ENCODE assay signal across 9 mouse cellular contexts in genomic region chr8:92360083-92360861, GRCm38 (mm10). TPM values are rescaled to one million over a fixed set of nuclear protein-coding genes. Genes with fewer than 3 reads are reported as not detected.
DNase-seq lines count a peak whose midpoint lies in the region; ATAC-seq and TF ChIP-seq lines count a peak whose summit lies in the region.
"Had no signal": no experiment of that assay in that cellular context is flagged by ENCODE, and none has a peak within 500 bp of the region (broad histone marks: within the 10 kb centered on the region; RNA-seq: fewer than 3 reads in every experiment).

No protein-coding gene starts in this region.

- peak overlapping the region; percentile 67 for H3K4me3 ChIP-seq in forebrain, embryonic 10.5 days
- H3K4me3 ChIP-seq in forebrain, postnatal 0 days (ENCODE audit: low read depth, low read length), result no peak overlapping the region
- H3K4me3 ChIP-seq in G1E (ENCODE audit: low read depth, low read length), result peak overlapping the region; percentile 9; the same call in 1 of the 2 replicates
- peak overlapping the region; percentile 63 to 74 for H3K4me3 ChIP-seq in heart, embryonic 14.5 days (ENCODE audit: control insufficient read depth in 1 of 2, insufficient read depth in 1 of 2, low read depth in 1 of 2, low read length in 2 of 2)
- peak overlapping the region; percentile 53 for H3K4me3 ChIP-seq in limb, embryonic 11.5 days (ENCODE audit: low read depth, low read length)
- H3K4me3 ChIP-seq in neural tube, embryonic 11.5 days (ENCODE audit: low read depth, low read length), result peak overlapping the region; percentile 85

- peak overlapping the region; percentile 85 for H3K27ac ChIP-seq in forebrain, embryonic 10.5 days
- H3K27ac ChIP-seq in forebrain, postnatal 0 days (ENCODE audit: low read depth, low read length), result no peak overlapping the region
- H3K27ac ChIP-seq in heart, embryonic 14.5 days (replicated peaks in 1 of 2; ENCODE audit: control insufficient read depth in 1 of 2, insufficient read depth in 1 of 2, low read depth in 2 of 2, low read length in 2 of 2), result peak overlapping the region in 1 of 2 experiments; percentile 25; a peak in 3 of 4 replicates
- H3K27ac ChIP-seq in limb, embryonic 11.5 days (replicated peaks; ENCODE audit: low read depth, low read length), result no peak overlapping the region
- peak overlapping the region; percentile 60; the same call in 1 of the 2 replicates for H3K27ac ChIP-seq in neural tube, embryonic 11.5 days (ENCODE audit: low read depth, low read length)

- H3K9ac ChIP-seq in forebrain, postnatal 0 days, result no peak overlapping the region
- H3K9ac ChIP-seq in heart, embryonic 14.5 days (ENCODE audit: low read length), result peak overlapping the region; percentile 89
- peak overlapping the region; percentile 76 for H3K9ac ChIP-seq in limb, embryonic 11.5 days (ENCODE audit: low read length)
- peak overlapping the region; percentile 95 for H3K9ac ChIP-seq in neural tube, embryonic 11.5 days (ENCODE audit: low read length)

- H3K36me3 ChIP-seq in forebrain, embryonic 10.5 days (replicated peaks), result peaks cover 8% of the 10 kb centered on the region; the same call in 1 of the 2 replicates
- H3K36me3 ChIP-seq in forebrain, postnatal 0 days (ENCODE audit: insufficient read depth), result no peaks in the 10 kb centered on the region
- no peaks in the 10 kb centered on the region for H3K36me3 ChIP-seq in G1E (replicated peaks)
- H3K36me3 ChIP-seq in heart, embryonic 14.5 days (ENCODE audit: control insufficient read depth, insufficient read depth, low read length), result no peaks in the 10 kb centered on the region
- no peaks in the 10 kb centered on the region for H3K36me3 ChIP-seq in limb, embryonic 11.5 days (ENCODE audit: control insufficient read depth, insufficient read depth, low read length)
- H3K36me3 ChIP-seq in neural tube, embryonic 11.5 days (ENCODE audit: control insufficient read depth, insufficient read depth, low read length), result peaks cover 2% of the 10 kb centered on the region; the same call in 1 of the 2 replicates

- H3K4me2 ChIP-seq in forebrain, postnatal 0 days (ENCODE audit: low read depth), result no peak overlapping the region
- peak overlapping the region; percentile 91 for H3K4me2 ChIP-seq in heart, embryonic 14.5 days (ENCODE audit: low read length)
- peak overlapping the region; percentile 84 for H3K4me2 ChIP-seq in limb, embryonic 11.5 days (ENCODE audit: low read depth, severe bottlenecking)
- H3K4me2 ChIP-seq in neural tube, embryonic 11.5 days (ENCODE audit: low read depth), result peak overlapping the region; percentile 92

- DNase-seq in forebrain, embryonic 10.5 days (ENCODE audit: extremely low spot score, low spot score), result peak; percentile 58
- no peak for DNase-seq in forebrain, postnatal 0 days
- no peak for DNase-seq in G1E (ENCODE audit: low spot score)
- peak; percentile 77 for DNase-seq in limb, embryonic 11.5 days (ENCODE audit: low spot score)
- peak; percentile 54 for DNase-seq in neural tube, embryonic 11.5 days (ENCODE audit: low spot score)
- DNase-seq in thymus, postnatal 36 days, result no peak
- no peak for DNase-seq in thymus, postnatal 0 days (ENCODE audit: low spot score)

- H3K27me3 ChIP-seq in forebrain, embryonic 10.5 days (ENCODE audit: poor library complexity, severe bottlenecking), result peaks cover 90% of the 10 kb centered on the region
- H3K27me3 ChIP-seq in forebrain, postnatal 0 days (ENCODE audit: insufficient read depth, low read length), result peaks cover 70% of the 10 kb centered on the region
- H3K27me3 ChIP-seq in G1E (ENCODE audit: insufficient read depth, low read length), result no peaks in the 10 kb centered on the region; the same call in 1 of the 2 replicates
- peaks cover 38% of the 10 kb centered on the region for H3K27me3 ChIP-seq in heart, embryonic 14.5 days (ENCODE audit: control insufficient read depth, insufficient read depth, low read length)
- peaks cover 71% of the 10 kb centered on the region for H3K27me3 ChIP-seq in limb, embryonic 11.5 days (ENCODE audit: control insufficient read depth, insufficient read depth, low read length)
- peaks cover 33% of the 10 kb centered on the region for H3K27me3 ChIP-seq in neural tube, embryonic 11.5 days (ENCODE audit: control insufficient read depth, insufficient read depth, low read length)
- H3K27me3 ChIP-seq: CH12.LX had no signal

- WGBS in forebrain, embryonic 10.5 days, result under 1% methylated on average over 77 of the region's 77 CpGs
- WGBS in forebrain, postnatal 0 days, result 3% methylated on average over 70 of the region's 77 CpGs
- 8% methylated on average over 76 of the region's 77 CpGs for WGBS in heart, embryonic 14.5 days
- under 1% methylated on average over 68 of the region's 77 CpGs for WGBS in limb, embryonic 11.5 days
- WGBS in neural tube, embryonic 11.5 days, result under 1% methylated on average over 62 of the region's 77 CpGs

- H3K9me3 ChIP-seq in forebrain, embryonic 10.5 days, result no peaks in the 10 kb centered on the region
- H3K9me3 ChIP-seq in forebrain, postnatal 0 days (ENCODE audit: low read length), result no peaks in the 10 kb centered on the region
- H3K9me3 ChIP-seq in G1E (replicated peaks), result peaks cover 73% of the 10 kb centered on the region
- H3K9me3 ChIP-seq in heart, embryonic 14.5 days (ENCODE audit: control insufficient read depth, low read length), result no peaks in the 10 kb centered on the region
- H3K9me3 ChIP-seq in limb, embryonic 11.5 days (ENCODE audit: control insufficient read depth, low read length), result no peaks in the 10 kb centered on the region
- no peaks in the 10 kb centered on the region for H3K9me3 ChIP-seq in neural tube, embryonic 11.5 days (ENCODE audit: control insufficient read depth, low read length)

- TF ChIP-seq CTCF in forebrain, postnatal 0 days (IDR thresholded peaks at IDR 0.05; ENCODE audit: low read depth), result no peak
- TF ChIP-seq CTCF in G1E (IDR thresholded peaks at IDR 0.05; ENCODE audit: low read depth, low read length), result no peak

- no peak for ATAC-seq in forebrain, postnatal 0 days
- ATAC-seq in G1E (ENCODE audit: extremely low read depth, insufficient number of reproducible peaks, low FRiP score, poor library complexity, severe bottlenecking), result no peak
- ATAC-seq in heart, embryonic 14.5 days (ENCODE audit: insufficient number of reproducible peaks, insufficient read depth, low FRiP score, low read depth), result no peak
- ATAC-seq in limb, embryonic 11.5 days (ENCODE audit: insufficient number of reproducible peaks, low FRiP score, low TSS enrichment, low read depth), result no peak
- no peak for ATAC-seq in neural tube, embryonic 11.5 days (ENCODE audit: insufficient read depth, low FRiP score, low TSS enrichment)

- peaks cover 94% of the 10 kb centered on the region for H3K4me1 ChIP-seq in forebrain, embryonic 10.5 days
- H3K4me1 ChIP-seq in forebrain, postnatal 0 days (ENCODE audit: insufficient read depth), result no peaks in the 10 kb centered on the region
- peaks cover 7% of the 10 kb centered on the region for H3K4me1 ChIP-seq in G1E (ENCODE audit: insufficient read depth, low read depth, low read length)
- peaks cover 5 to 18% of the 10 kb centered on the region in 2 experiments; a peak in 3 of 4 replicates for H3K4me1 ChIP-seq in heart, embryonic 14.5 days (ENCODE audit: control insufficient read depth in 2 of 2, insufficient read depth in 2 of 2, low read length in 2 of 2)
- peaks cover 24% of the 10 kb centered on the region for H3K4me1 ChIP-seq in limb, embryonic 11.5 days (ENCODE audit: control insufficient read depth, insufficient read depth, low read length)
- peaks cover 18% of the 10 kb centered on the region for H3K4me1 ChIP-seq in neural tube, embryonic 11.5 days (ENCODE audit: control insufficient read depth, insufficient read depth, low read length)

RNA-seq across cellular contexts. Expression of gene Irx5, which starts 2.8 kb away (rescaled TPM):
- polyA plus RNA-seq in forebrain, embryonic 10.5 days (2016; fragmentation: Nextera tagmentation; extraction: Ambion mirVana), result 4.4 and 4.9 TPM in 2 replicates
- 0.92 and 2.7 TPM in 2 replicates for total RNA-seq in forebrain, postnatal 0 days (2014; rRNA removed)
- polyA plus RNA-seq in forebrain, postnatal 0 days (2015; fragmentation: Nextera tagmentation; extraction: Ambion mirVana), result 0.64 and 1.6 TPM in 2 replicates
- total RNA-seq in G1E (2014; fragmentation: Nextera tagmentation) (not detected in 2 replicates), G1E (2017) (0.12 and 0.16 TPM in 2 replicates)
- polyA plus RNA-seq in G1E (2012), result 0.55 and 0.70 TPM in 2 replicates
- polyA plus RNA-seq in heart, embryonic 14.5 days (2014; fragmentation: Nextera tagmentation; extraction: Ambion mirVana), result 10.4 and 11.5 TPM in 2 replicates
- polyA plus RNA-seq in limb, embryonic 11.5 days (2014; fragmentation: Nextera tagmentation; extraction: Ambion mirVana), result 11.2 and 15.4 TPM in 2 replicates
- 19.7 and 21.2 TPM in 2 replicates for polyA plus RNA-seq in neural tube, embryonic 11.5 days (2014; fragmentation: Nextera tagmentation; extraction: Ambion mirVana)
- 0.12 TPM in 1 of 2 replicates, not detected in the other for polyA plus RNA-seq in thymus, postnatal 0 days (2015; fragmentation: Nextera tagmentation; extraction: Ambion mirVana)
- total RNA-seq: CH12.LX had no signal

Comparison
In these comparisons a context has a peak if more than half of its experiments do, and no peak if none do; other contexts are left out.
1. DNase-seq: peak in forebrain, embryonic 10.5 days (single experiment), limb, embryonic 11.5 days (single experiment) and neural tube, embryonic 11.5 days (single experiment); none in forebrain, postnatal 0 days (single experiment), G1E (single experiment), thymus, postnatal 36 days (0 of 2) and thymus, postnatal 0 days (single experiment).
2. H3K27ac ChIP-seq: peak in forebrain, embryonic 10.5 days (single experiment) and neural tube, embryonic 11.5 days (single experiment); none in forebrain, postnatal 0 days (single experiment) and limb, embryonic 11.5 days (single experiment).